Mouse (Mus musculus) embryonic fibroblast, embryonic 13.5 days (primary cell): ENCODE data around the gene Lgi1. TPM values are rescaled to one million over a fixed set of nuclear protein-coding genes. Genes with fewer than 3 reads are reported as not detected.

Experiments
- H3K27ac ChIP-seq: 2 replicates; pipeline ENCODE4 v1.5.1; 2012; ENCODE audit warnings: low read length, control low read depth, inconsistent platforms; ENCODE audit not compliant: insufficient read depth
- H3K4me1 ChIP-seq: 2 replicates; pipeline ENCODE4 v1.6.1; 2011; ENCODE audit warnings: low read length; ENCODE audit not compliant: control insufficient read depth, insufficient read depth
- H3K4me3 ChIP-seq: 2 replicates; pipeline ENCODE4 v1.5.1; 2011; ENCODE audit warnings: mild to moderate bottlenecking, control low read depth, low read length; ENCODE audit not compliant: insufficient read depth
- CTCF ChIP-seq: IDR thresholded peaks from 2 replicates; pipeline ENCODE4 v1.5.1; 2011; ENCODE audit warnings: mild to moderate bottlenecking, control low read depth, low read length, moderate library complexity, borderline replicate concordance; ENCODE audit not compliant: insufficient read depth
- POLR2A ChIP-seq: IDR thresholded peaks from 2 replicates; pipeline ENCODE4 v1.6.1; 2011; ENCODE audit warnings: low read depth, mild to moderate bottlenecking, control low read depth, low read length, moderate library complexity
- polyA plus RNA-seq: library from polyadenylated mRNA; stranded (reverse); fragments of >200 nt; gene quantifications from 2 replicates; pipeline ENCODE4 v1.2.4, GENCODE M21; 2011; ENCODE audit warnings: low read depth; ENCODE audit not compliant: missing spikeins, insufficient read length

Lgi1 gene
- polyA plus RNA-seq, 1 experiment: 0.16 TPM

- Histone ChIP-seq H3K4me1 (no peaks in the 10 kb centered on the region), H3K4me3 (no peak overlapping the region), H3K27ac (no peak overlapping the region)
- TF ChIP-seq POLR2A (no peak), CTCF (no peak)
Measured at GRCm38 (mm10) chr19:38237834-38238212, 26.5 kb upstream of the Lgi1 start.

- no peak for TF ChIP-seq POLR2A
- TF ChIP-seq CTCF: no peak
Measured at GRCm38 (mm10) chr19:38238213-38238951, 26.0 kb upstream of the Lgi1 start.

GRCm38 (mm10) chr19:38242314-38242852 is 22.0 kb upstream of the Lgi1 start:
- Histone ChIP-seq H3K4me3 (no peak overlapping the region), H3K4me1 (no peaks in the 10 kb centered on the region), H3K27ac (no peak overlapping the region)
- TF ChIP-seq CTCF: no peak

More at GRCm38 (mm10) chr19:38238213-38238951, 26.0 kb upstream of the Lgi1 start:
- Histone ChIP-seq H3K4me1 (no peaks in the 10 kb centered on the region), H3K4me3 (no peak overlapping the region), H3K27ac (no peak overlapping the region)

- TF ChIP-seq CTCF (no peak), POLR2A (no peak)
- H3K4me1 ChIP-seq: no peaks in the 10 kb centered on the region
- no peak overlapping the region for H3K27ac ChIP-seq
- H3K4me3 ChIP-seq: no peak overlapping the region
Measured at GRCm38 (mm10) chr19:38244748-38245147, 19.6 kb upstream of the Lgi1 start.

GRCm38 (mm10) chr19:38245361-38246176 is 18.8 kb upstream of the Lgi1 start:
- Histone ChIP-seq H3K27ac (no peak overlapping the region), H3K4me1 (no peaks in the 10 kb centered on the region), H3K4me3 (no peak overlapping the region)
- no peak for TF ChIP-seq CTCF
- no peak for TF ChIP-seq POLR2A

- Histone ChIP-seq H3K4me1 (no peaks in the 10 kb centered on the region), H3K4me3 (no peak overlapping the region), H3K27ac (no peak overlapping the region)
- TF ChIP-seq POLR2A (no peak), CTCF (no peak)
Measured at GRCm38 (mm10) chr19:38246177-38246622, 18.1 kb upstream of the Lgi1 start.

- TF ChIP-seq POLR2A (no peak), CTCF (no peak)
- H3K27ac ChIP-seq: no peak overlapping the region
Measured at GRCm38 (mm10) chr19:38249627-38250026, 14.7 kb upstream of the Lgi1 start.

GRCm38 (mm10) chr19:38253796-38254195 is 10.5 kb upstream of the Lgi1 start:
- TF ChIP-seq CTCF (peak; percentile 19; the same call in 1 of the 2 replicates), POLR2A (no peak)
- Histone ChIP-seq H3K4me1 (no peaks in the 10 kb centered on the region), H3K4me3 (no peak overlapping the region), H3K27ac (no peak overlapping the region)

More at GRCm38 (mm10) chr19:38249627-38250026, 14.7 kb upstream of the Lgi1 start:
- Histone ChIP-seq H3K4me3 (no peak overlapping the region), H3K4me1 (no peaks in the 10 kb centered on the region)

- Histone ChIP-seq H3K4me1 (no peaks in the 10 kb centered on the region), H3K27ac (no peak overlapping the region), H3K4me3 (no peak overlapping the region)
- TF ChIP-seq CTCF: no peak
- TF ChIP-seq POLR2A: no peak
Measured at GRCm38 (mm10) chr19:38258651-38259065, 5.7 kb upstream of the Lgi1 start.

- Histone ChIP-seq H3K4me3 (no peak overlapping the region), H3K27ac (no peak overlapping the region), H3K4me1 (no peaks in the 10 kb centered on the region)
- TF ChIP-seq POLR2A: no peak
- no peak for TF ChIP-seq CTCF
Measured at GRCm38 (mm10) chr19:38259436-38259835, 4.9 kb upstream of the Lgi1 start.
